Mouse (Mus musculus) left cerebral cortex, adult 2 months (tissue): ENCODE measurements around the gene Tmem198. TPM values are rescaled to one million over a fixed set of nuclear protein-coding genes. Genes with fewer than 3 reads are reported as not detected.

Experiments used
- DNase-seq, 2 experiments: peaks; one replicate each; pipeline ENCODE4 v3.0.0; 2021 to 2022; ENCODE audit warnings: low spot score in 2 of 2, mixed read lengths in 1 of 2; ENCODE audit errors: extremely low spot score in 1 of 2
- H3K27ac ChIP-seq: fragments of 200-600 bp; 2 replicates; pipeline ENCODE4 v1.8.1; 2022
- H3K4me3 ChIP-seq: fragments of 200-600 bp; 2 replicates; pipeline ENCODE4 v1.8.1; 2022
- CTCF ChIP-seq: fragments of 200-600 bp; IDR thresholded peaks from 2 replicates; pipeline ENCODE4 v1.8.1; 2022; ENCODE audit warnings: antibody characterized with exemption, mild to moderate bottlenecking, moderate library complexity
- intact Hi-C: fragments of 180-260 bp; cut with DNase I; formaldehyde crosslinking; loops from one replicate; pipeline ENCODE4 v1.15.1; 2025
- total RNA-seq, 2 experiments: library from RNA; stranded (reverse); gene quantifications; 2 replicates each; pipeline ENCODE4 v1.2.3; 2021

The Tmem198 gene
- total RNA-seq, 2 experiments from 2014 or later: 110 to 112 TPM

DNA sequence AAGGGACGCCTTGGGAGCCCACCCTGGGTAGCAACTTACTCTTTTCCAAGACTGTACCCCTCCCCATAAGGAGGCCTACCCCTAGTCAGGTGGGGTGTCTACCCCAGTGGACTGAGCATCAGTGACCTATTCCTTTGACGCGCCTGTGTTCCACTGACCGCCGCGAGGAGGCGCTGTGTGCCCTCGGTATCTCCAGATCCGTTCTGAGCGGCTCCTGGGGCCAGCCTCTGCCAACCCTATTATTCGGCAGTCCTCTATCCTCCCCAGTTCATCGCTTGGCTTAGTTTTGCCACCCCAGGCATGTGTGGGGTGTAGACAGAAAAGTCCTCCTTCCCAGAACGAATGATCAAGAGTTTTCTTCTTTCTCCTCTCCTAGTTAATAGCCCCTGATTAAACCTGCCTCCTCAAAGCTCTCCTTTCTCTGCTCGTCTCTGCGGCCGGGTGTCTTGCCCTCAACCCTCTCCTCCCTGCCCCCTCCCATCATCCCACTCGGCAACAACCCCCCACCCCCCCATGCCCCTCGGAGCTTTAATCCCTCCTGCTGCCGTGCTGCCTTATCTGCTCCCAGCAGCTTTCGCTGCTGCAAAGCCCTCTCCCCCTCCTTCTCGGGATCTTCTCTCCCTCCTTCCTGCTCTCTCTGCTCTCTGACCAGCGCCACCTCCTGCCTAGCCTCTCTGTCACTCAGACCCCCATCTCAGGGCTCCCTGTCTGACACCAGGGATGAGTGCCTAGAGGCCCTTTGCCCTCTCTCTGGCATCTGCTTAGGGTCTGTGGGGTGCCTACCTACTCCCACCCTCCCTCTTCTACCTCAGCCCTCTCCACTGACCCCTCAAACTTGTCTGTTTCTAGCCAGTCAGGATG, 33.4 kb upstream of the Tmem198 start:
- Histone ChIP-seq H3K4me3 (no peak overlapping the region), H3K27ac (0 out of 2 replicates have a peak overlapping the region, but pooled peaks have one; percentile 32)
- intact Hi-C loops: loop anchor here (1.0 to 2.0 kb wide), 2 partner anchors 13 to 21 kb away; no protein-coding TSS in a partner anchor
- peak; percentile 67 to 75 for DNase-seq
- peak; percentile 94 for TF ChIP-seq CTCF

DNA sequence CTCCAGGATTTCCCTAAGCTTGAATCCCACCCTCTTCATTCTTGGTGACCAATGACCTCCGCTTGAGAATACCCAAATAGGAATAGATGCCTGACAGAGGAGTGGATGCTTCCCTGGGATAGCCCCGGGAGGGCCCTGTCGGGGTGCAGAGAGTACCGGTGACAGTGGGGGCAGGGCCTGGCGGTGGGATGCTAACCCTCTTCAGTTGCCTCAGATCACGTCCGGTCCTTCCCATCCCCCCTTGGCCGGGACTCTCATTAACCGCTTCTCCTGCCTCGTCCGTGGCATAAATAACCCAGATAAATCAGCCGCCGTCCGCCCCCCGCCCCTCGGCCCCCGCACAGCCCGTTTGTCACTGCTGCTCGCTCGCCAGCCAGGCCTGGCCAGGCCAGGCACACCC, 32.7 kb upstream of the Tmem198 start:
- H3K27ac ChIP-seq: no peak overlapping the region
- no peak for DNase-seq
- intact Hi-C loops: no loop called here
- no peak for TF ChIP-seq CTCF
- no peak overlapping the region for H3K4me3 ChIP-seq

DNA sequence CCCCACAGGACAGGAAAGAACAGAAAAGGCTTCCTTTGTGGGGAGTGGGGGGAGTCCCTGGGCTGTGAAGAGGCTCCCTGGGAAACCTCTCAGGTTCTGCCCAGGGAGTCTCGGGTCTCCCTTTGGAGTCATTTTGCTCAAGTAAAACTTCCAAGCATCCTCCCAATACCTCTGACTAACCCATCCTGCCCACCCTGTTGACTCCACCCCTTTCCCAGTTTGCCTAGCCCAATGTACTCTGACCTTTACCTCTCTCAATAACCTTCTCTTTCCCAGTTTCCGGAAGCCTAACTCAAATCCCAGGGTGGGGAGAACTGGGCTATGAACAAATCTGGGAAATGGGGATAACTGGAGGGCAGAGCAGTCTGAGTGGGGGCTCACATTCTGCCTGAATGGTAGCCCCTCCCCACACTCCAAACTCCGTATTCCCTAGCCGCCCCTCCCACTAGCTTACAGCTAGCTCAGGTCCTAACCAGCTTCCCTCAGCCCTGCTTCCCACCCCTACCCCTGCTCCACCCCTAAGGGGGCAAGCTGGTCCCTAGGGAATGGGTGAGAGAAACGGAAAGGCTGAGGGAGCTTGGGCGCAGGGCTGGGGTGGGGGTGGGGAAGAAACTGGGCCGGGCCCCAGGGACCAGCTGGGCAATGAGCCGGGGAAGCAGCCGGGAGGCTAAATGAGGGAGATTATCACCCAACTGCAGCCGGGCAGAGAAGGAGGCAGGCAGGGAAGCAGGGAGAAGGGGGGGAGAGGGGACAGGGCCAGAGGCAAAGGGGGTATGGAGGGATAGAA, 31.9 kb upstream of the Tmem198 start:
- no peak for DNase-seq
- intact Hi-C loops: no loop called here
- H3K27ac ChIP-seq: no peak overlapping the region
- no peak for TF ChIP-seq CTCF
- no peak overlapping the region for H3K4me3 ChIP-seq

DNA sequence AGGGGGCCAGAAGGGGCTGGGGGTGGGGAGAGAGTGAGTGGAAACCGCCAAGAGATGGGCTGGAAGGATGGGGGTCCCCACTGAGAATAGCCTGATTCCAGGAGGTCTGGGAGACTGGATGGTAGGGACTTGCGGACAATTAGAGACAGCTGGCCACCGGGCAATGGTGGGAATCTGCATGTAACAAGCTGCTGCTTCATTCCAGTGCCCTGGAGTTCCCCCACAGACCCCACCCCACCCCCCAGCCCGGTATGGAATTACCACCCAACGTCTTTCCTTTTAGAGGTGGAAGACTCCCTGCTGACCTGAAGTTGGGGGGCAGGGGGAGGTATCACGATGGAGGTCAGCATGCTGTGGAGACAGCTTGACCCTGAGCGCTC, 31.3 kb upstream of the Tmem198 start:
- no peak for TF ChIP-seq CTCF
- DNase-seq: no peak
- Histone ChIP-seq H3K27ac (no peak overlapping the region), H3K4me3 (no peak overlapping the region)
- intact Hi-C loops: no loop called here

DNA sequence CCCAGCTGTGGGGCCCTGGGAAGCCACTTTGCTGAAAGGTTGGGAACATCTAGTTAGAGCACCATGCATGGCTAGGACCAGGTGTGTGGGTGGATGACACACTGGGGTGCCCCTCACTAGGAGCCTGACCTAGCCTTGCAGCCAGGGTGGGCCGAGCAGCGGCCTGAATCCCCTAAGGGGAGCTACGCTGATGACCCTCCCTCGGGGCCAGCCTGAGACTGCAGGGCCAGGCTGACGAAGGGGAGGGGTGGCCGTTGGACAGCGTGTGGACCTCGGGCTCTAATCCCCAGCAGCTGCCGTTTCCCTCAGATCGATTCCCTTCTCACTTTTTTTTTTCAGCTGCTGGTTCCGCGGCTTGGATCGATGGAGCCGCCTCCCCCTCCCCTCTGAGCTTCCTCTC, 30.4 kb upstream of the Tmem198 start:
- DNase-seq: no peak
- H3K27ac ChIP-seq: no peak overlapping the region
- intact Hi-C loops: no loop called here
- no peak overlapping the region for H3K4me3 ChIP-seq
- TF ChIP-seq CTCF: no peak

DNA sequence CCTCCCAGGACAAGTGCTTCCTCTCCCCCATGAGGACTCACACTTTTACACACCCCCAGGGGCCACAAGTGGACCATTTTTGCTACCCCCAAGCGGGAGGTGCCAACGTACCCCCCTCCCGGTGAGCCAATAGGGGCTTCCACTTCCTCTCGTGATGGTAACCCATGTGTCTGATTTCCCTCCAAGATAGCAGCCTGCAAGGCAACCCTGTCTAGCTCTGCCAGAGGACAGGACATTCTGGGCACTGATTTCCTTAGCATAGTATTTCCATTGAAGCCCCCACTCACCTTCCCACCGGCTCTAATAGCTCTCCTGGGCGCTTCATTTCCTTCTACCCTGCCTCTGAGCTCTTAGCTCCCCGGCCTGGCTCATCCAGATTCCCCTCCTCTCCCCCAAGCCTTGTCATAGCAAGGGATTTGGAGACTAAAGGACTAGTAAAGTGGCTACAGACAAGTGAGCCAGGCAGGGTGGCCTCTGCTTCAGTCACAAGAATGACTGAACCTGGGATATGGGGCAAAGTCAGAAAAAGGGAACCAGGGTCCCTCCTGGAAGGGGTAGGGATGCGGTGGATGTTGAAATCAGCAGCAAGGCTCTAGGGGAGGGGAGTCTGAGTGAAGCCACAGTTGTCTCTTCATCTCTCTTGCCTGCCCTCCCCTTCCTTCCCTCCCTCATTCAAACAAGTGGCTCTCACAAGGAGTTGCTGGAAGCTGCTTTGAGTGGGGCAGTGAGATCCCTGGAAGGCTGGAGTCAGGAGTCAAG, 29.8 kb upstream of the Tmem198 start:
- no peak for DNase-seq
- intact Hi-C loops: no loop called here
- no peak for TF ChIP-seq CTCF
- Histone ChIP-seq H3K4me3 (peak overlapping the region; percentile 38; the same call in 1 of the 2 replicates), H3K27ac (no peak overlapping the region)

DNA sequence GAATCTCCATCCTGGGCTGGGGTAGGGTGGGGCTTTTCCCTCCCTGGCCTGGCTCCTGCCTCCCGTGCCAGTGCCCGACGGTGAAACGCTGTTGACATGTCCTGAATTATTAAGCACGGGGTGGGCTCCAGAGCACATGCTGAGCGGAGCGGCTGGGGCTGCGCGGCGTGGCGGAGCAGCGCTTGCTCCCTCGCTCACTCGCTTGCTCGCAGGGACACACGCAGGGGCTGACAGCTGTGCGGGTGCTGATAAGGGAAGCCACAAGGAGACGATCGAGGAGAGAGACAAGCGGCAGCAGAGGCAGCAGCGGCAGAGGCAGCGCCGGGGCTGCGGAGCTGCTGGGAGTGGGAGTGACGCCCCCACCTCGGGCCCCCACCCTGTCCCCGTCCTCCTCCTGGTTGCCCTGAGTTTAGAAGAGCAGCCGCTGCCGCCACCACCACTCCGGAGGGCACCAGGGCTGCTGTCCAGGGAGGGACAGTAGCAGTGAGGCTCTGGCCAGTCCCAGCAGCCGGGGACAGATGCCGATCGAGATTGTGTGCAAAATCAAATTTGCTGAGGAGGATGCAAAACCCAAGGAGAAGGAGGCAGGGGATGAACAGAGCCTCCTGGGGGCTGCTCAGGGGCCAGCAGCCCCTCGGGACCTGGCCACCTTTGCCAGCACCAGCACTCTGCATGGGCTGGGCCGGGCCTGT, 28.9 kb upstream of the Tmem198 start, which contains the start of gene Asic4:
Gene Asic4, plus strand, starts transcription at position 123 of the 692 bp plus-strand sequence.
- no peak for DNase-seq
- H3K27ac ChIP-seq: peak within 1 kb of the TSS; percentile 40; the same call in 1 of the 2 replicates

DNA sequence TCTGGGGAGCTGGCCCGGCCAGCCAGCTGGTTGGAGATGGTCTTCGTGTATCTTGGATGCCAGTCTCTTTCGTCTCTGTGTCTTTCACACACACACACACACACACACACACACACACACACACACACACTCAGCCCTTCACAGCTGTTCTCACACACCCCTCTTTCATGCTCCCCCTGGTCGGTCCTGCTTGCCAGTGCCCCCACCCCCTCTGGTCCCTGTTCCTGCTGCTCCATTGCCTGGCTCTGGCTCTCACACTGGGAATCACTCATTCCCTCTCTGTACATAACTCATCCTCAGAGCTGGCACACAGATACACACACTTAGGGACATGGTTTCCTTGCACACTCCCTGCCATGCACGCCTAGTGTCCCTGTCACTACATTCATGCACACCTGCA, 27.4 kb upstream of the Tmem198 start:
- intact Hi-C loops: no loop called here
- Histone ChIP-seq H3K4me3 (no peak overlapping the region), H3K27ac (no peak overlapping the region)
- no peak for DNase-seq
- TF ChIP-seq CTCF: no peak

More for the DNA sequence above, 28.9 kb upstream of the Tmem198 start, which contains the start of gene Asic4:
- no peak for TF ChIP-seq CTCF
- intact Hi-C loops: no loop called here
- H3K4me3 ChIP-seq: peak within 1 kb of the TSS; percentile 38

DNA sequence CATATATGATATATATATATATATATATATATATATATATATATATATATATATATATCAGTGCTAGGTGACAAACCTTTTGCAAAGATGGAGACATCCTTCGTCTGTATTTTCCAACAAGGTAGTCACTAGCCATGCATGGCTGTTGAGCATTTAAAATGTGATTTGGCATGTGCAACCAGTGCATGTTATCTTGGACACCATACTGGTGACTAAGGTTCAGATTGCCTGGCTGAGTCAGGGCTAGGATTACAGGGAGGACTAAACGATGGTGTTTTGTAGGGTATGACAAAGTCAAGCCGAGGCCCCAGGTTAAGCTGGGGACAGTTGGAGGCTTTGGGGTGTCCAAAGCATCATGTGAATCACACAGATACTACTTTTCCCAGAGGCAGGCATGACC, 23.9 kb upstream of the Tmem198 start:
- no peak for DNase-seq
- TF ChIP-seq CTCF: no peak
- intact Hi-C loops: no loop called here
- Histone ChIP-seq H3K27ac (no peak overlapping the region), H3K4me3 (no peak overlapping the region)

DNA sequence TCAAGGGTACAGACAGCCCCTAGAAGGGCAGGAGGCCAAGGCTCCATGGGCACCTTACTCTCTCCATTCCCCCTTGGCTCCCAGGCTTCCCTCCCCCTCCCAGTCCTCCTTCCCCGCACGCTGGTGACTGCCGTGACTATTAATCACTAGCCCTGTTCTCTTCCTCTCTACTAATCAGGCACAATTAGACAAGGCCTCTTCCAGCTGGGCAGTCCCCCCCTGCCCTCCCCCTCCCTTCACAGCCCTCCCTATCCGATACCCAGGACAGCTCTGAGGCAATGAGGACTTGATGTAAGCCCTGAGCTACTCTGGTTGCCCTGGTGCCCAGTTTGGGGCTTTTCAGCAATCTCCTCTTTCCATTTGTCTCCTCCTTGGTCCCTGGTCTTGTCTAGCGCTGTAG, 23.4 kb upstream of the Tmem198 start:
- intact Hi-C loops: no loop called here
- no peak for TF ChIP-seq CTCF
- Histone ChIP-seq H3K27ac (no peak overlapping the region), H3K4me3 (no peak overlapping the region)
- no peak for DNase-seq
